Mouse (Mus musculus): ENCODE results near the gene Cilp2. TPM values are rescaled to one million over a fixed set of nuclear protein-coding genes. Genes with fewer than 3 reads are reported as not detected.

Cilp2 gene
- polyA plus RNA-seq, 1 experiment from 2014 or later, result 1.2 TPM

GRCm38 (mm10) chr8:69881261-69881865, 6.1 kb downstream of the Cilp2 start:
- WGBS, result 15% methylated on average over 79 of the region's 79 CpGs
- peak overlapping the region; percentile 50 for H3K9ac ChIP-seq
- H3K4me3 ChIP-seq, result peak overlapping the region; percentile 47

GRCm38 (mm10) chr8:69880841-69881240, 6.6 kb downstream of the Cilp2 start:
- 10% methylated on average over 37 of the region's 37 CpGs for WGBS
- H3K9ac ChIP-seq, result peak overlapping the region; percentile 50; the same call in 1 of the 2 replicates
- no peaks in the 10 kb centered on the region for H3K9me3 ChIP-seq
- H3K4me1 ChIP-seq, result peaks cover 11% of the 10 kb centered on the region
- H3K36me3 ChIP-seq, result no peaks in the 10 kb centered on the region
- H3K4me2 ChIP-seq (replicated peaks), result peak overlapping the region; percentile 63
- peaks cover 99% of the 10 kb centered on the region for H3K27me3 ChIP-seq
- no peak overlapping the region for H3K27ac ChIP-seq
- peak overlapping the region; percentile 47 for H3K4me3 ChIP-seq
- no peak for ATAC-seq (ENCODE audit: low FRiP score, low read depth)

More at GRCm38 (mm10) chr8:69881261-69881865, 6.1 kb downstream of the Cilp2 start:
- H3K4me1 ChIP-seq, result peaks cover 11% of the 10 kb centered on the region
- peaks cover 100% of the 10 kb centered on the region for H3K27me3 ChIP-seq
- no peaks in the 10 kb centered on the region for H3K9me3 ChIP-seq
- no peaks in the 10 kb centered on the region for H3K36me3 ChIP-seq
- peak overlapping the region; percentile 63 for H3K4me2 ChIP-seq (replicated peaks)
- no peak for ATAC-seq (ENCODE audit: low FRiP score, low read depth)
- H3K27ac ChIP-seq, result no peak overlapping the region

GRCm38 (mm10) chr8:69879678-69880077, 7.8 kb downstream of the Cilp2 start:
- no peak for ATAC-seq (ENCODE audit: low FRiP score, low read depth)
- H3K36me3 ChIP-seq, result no peaks in the 10 kb centered on the region
- 60% methylated on average over 8 of the region's 8 CpGs for WGBS
- H3K9me3 ChIP-seq, result no peaks in the 10 kb centered on the region
- H3K27me3 ChIP-seq, result peaks cover 91% of the 10 kb centered on the region
- no peak overlapping the region for H3K27ac ChIP-seq
- H3K4me1 ChIP-seq, result peaks cover 12% of the 10 kb centered on the region
- H3K4me3 ChIP-seq, result no peak overlapping the region
- H3K9ac ChIP-seq, result no peak overlapping the region
- H3K4me2 ChIP-seq (replicated peaks), result no peak overlapping the region

- WGBS, result 51% methylated on average over 3 of the region's 3 CpGs
- Histone ChIP-seq H3K4me3 (no peak overlapping the region), H3K36me3 (no peaks in the 10 kb centered on the region), H3K9me3 (no peaks in the 10 kb centered on the region), H3K27ac (no peak overlapping the region), H3K4me2 (replicated peaks) (no peak overlapping the region), H3K27me3 (peaks cover 74% of the 10 kb centered on the region), H3K9ac (no peak overlapping the region), H3K4me1 (peaks cover 14% of the 10 kb centered on the region)
- no peak for ATAC-seq (ENCODE audit: low FRiP score, low read depth)
Measured at GRCm38 (mm10) chr8:69877992-69878391, 9.5 kb downstream of the Cilp2 start.

GRCm38 (mm10) chr8:69877396-69877795, 10.1 kb downstream of the Cilp2 start:
- Histone ChIP-seq H3K9me3 (no peaks in the 10 kb centered on the region), H3K9ac (no peak overlapping the region), H3K4me3 (no peak overlapping the region), H3K4me2 (replicated peaks) (no peak overlapping the region), H3K4me1 (peaks cover 14% of the 10 kb centered on the region), H3K36me3 (no peaks in the 10 kb centered on the region), H3K27me3 (peaks cover 68% of the 10 kb centered on the region), H3K27ac (no peak overlapping the region)
- ATAC-seq (ENCODE audit: low FRiP score, low read depth), result no peak
- 79% methylated on average over 4 of the region's 4 CpGs for WGBS

- Histone ChIP-seq H3K4me3 (no peak overlapping the region), H3K27me3 (peaks cover 64% of the 10 kb centered on the region), H3K9me3 (no peaks in the 10 kb centered on the region), H3K4me1 (peaks cover 12% of the 10 kb centered on the region), H3K36me3 (no peaks in the 10 kb centered on the region), H3K4me2 (replicated peaks) (no peak overlapping the region), H3K9ac (no peak overlapping the region), H3K27ac (no peak overlapping the region)
- whole genome bisulfite sequencing, result 73% methylated on average over 10 of the region's 10 CpGs
- no peak for ATAC-seq (ENCODE audit: low FRiP score, low read depth)
Measured at GRCm38 (mm10) chr8:69876967-69877366, 10.5 kb downstream of the Cilp2 start.

GRCm38 (mm10) chr8:69876097-69876496, 11.4 kb downstream of the Cilp2 start:
- no peak for ATAC-seq (ENCODE audit: low FRiP score, low read depth)
- H3K9ac ChIP-seq, result no peak overlapping the region
- WGBS, result 48% methylated on average over 10 of the region's 10 CpGs
- no peak overlapping the region for H3K4me3 ChIP-seq
- H3K4me1 ChIP-seq, result peaks cover 3% of the 10 kb centered on the region; the same call in 1 of the 2 replicates
- H3K27ac ChIP-seq, result no peak overlapping the region
- no peak overlapping the region for H3K4me2 ChIP-seq (replicated peaks)
- no peaks in the 10 kb centered on the region for H3K36me3 ChIP-seq
- H3K9me3 ChIP-seq, result no peaks in the 10 kb centered on the region
- H3K27me3 ChIP-seq, result peaks cover 55% of the 10 kb centered on the region

GRCm38 (mm10) chr8:69874654-69875053, 12.8 kb downstream of the Cilp2 start:
- Histone ChIP-seq H3K4me1 (0 out of 2 replicates have a peak, but pooled peaks cover 2% of the 10 kb centered on the region), H3K9me3 (no peaks in the 10 kb centered on the region), H3K9ac (no peak overlapping the region), H3K4me3 (no peak overlapping the region), H3K36me3 (no peaks in the 10 kb centered on the region), H3K27me3 (peaks cover 41% of the 10 kb centered on the region), H3K4me2 (replicated peaks) (no peak overlapping the region), H3K27ac (no peak overlapping the region)
- 88% methylated on average over 13 of the region's 13 CpGs for WGBS
- no peak for ATAC-seq (ENCODE audit: low FRiP score, low read depth)

GRCm38 (mm10) chr8:69874155-69874554, 13.3 kb downstream of the Cilp2 start:
- Histone ChIP-seq H3K27ac (no peak overlapping the region), H3K4me3 (no peak overlapping the region), H3K9ac (no peak overlapping the region), H3K36me3 (no peaks in the 10 kb centered on the region), H3K4me2 (replicated peaks) (no peak overlapping the region), H3K27me3 (peaks cover 36% of the 10 kb centered on the region), H3K9me3 (no peaks in the 10 kb centered on the region), H3K4me1 (0 out of 2 replicates have a peak, but pooled peaks cover 2% of the 10 kb centered on the region)
- no peak for ATAC-seq (ENCODE audit: low FRiP score, low read depth)
- 13% methylated on average over 9 of the region's 9 CpGs for WGBS

GRCm38 (mm10) chr8:69870907-69871306, 16.6 kb downstream of the Cilp2 start:
- H3K9me3 ChIP-seq, result no peaks in the 10 kb centered on the region
- no peak overlapping the region for H3K9ac ChIP-seq
- no peak overlapping the region for H3K4me3 ChIP-seq
- H3K27ac ChIP-seq, result no peak overlapping the region
- H3K4me2 ChIP-seq (replicated peaks), result no peak overlapping the region
- H3K4me1 ChIP-seq, result 0 out of 2 replicates have a peak, but pooled peaks cover 2% of the 10 kb centered on the region
- no peak for ATAC-seq (ENCODE audit: low FRiP score, low read depth)
- WGBS, result 82% methylated on average over 6 of the region's 6 CpGs
- H3K36me3 ChIP-seq, result no peaks in the 10 kb centered on the region
- 0 out of 2 replicates have a peak, but pooled peaks cover 4% of the 10 kb centered on the region for H3K27me3 ChIP-seq

- no peak for ATAC-seq (ENCODE audit: low FRiP score, low read depth)
- H3K4me1 ChIP-seq, result 0 out of 2 replicates have a peak, but pooled peaks cover 2% of the 10 kb centered on the region
- no peaks in the 10 kb centered on the region for H3K9me3 ChIP-seq
- H3K9ac ChIP-seq, result no peak overlapping the region
- H3K36me3 ChIP-seq, result no peaks in the 10 kb centered on the region
- H3K4me3 ChIP-seq, result no peak overlapping the region
- no peaks in the 10 kb centered on the region for H3K27me3 ChIP-seq
- H3K4me2 ChIP-seq (replicated peaks), result no peak overlapping the region
- no peak overlapping the region for H3K27ac ChIP-seq
- 80% methylated on average over 11 of the region's 11 CpGs for WGBS
Measured at GRCm38 (mm10) chr8:69870003-69870765, 17.3 kb downstream of the Cilp2 start.

- no peak for ATAC-seq (ENCODE audit: low FRiP score, low read depth)
- H3K27me3 ChIP-seq, result no peaks in the 10 kb centered on the region
- no peaks in the 10 kb centered on the region for H3K36me3 ChIP-seq
- H3K4me3 ChIP-seq, result no peak overlapping the region
- no peak overlapping the region for H3K4me2 ChIP-seq (replicated peaks)
- H3K4me1 ChIP-seq, result no peaks in the 10 kb centered on the region
- peak overlapping the region; percentile 39; the same call in 1 of the 2 replicates for H3K9ac ChIP-seq
- H3K9me3 ChIP-seq, result no peaks in the 10 kb centered on the region
- no peak overlapping the region for H3K27ac ChIP-seq
- 61% methylated on average over 5 of the region's 5 CpGs for WGBS
Measured at GRCm38 (mm10) chr8:69867696-69868326, 19.7 kb downstream of the Cilp2 start.
